Mouse (Mus musculus): ENCODE results near the gene Lrp5. TPM values are rescaled to one million over a fixed set of nuclear protein-coding genes. Genes with fewer than 3 reads are reported as not detected.

The Lrp5 gene
- polyA plus RNA-seq, 1 experiment from 2014 or later: 7.9 TPM

DNA sequence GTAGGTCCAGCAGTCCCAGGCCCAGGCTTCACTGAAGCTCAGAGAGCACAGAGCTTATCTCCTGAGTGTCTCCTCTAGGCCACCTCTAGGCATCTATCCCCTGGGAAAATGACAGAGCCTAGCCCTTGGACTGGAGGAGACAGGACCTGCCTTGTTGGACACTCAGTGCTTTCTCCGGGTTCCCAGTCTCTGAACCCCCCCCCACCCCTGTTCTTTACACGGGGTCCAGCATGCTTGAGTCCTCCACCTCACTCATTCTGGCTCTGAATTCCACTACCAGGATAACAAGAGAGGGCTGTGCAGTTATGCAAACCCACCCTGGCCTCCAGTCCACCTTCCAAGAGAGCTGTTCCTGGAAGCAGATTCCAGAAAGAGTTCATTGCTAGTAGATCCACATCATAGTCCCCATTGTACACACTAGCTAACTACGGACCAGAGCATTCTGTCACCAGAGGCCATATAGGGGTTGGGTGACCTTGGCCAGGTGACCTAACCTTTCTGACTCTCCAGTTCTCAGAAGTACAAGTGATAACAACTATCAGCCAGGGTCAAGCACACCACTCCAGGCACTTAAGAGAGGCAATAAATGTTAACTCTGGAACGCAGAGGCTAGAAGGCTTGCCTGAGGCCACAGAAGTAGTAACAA, 109.0 kb downstream of the Lrp5 start:
- H3K27me3 ChIP-seq (replicated peaks; ENCODE audit: control insufficient read depth, insufficient read depth, low read length): no peaks in the 10 kb centered on the region
- ATAC-seq (replicated peaks; ENCODE audit: low FRiP score, low TSS enrichment, low read depth): no peak
- H3K9ac ChIP-seq (ENCODE audit: low read length): no peak overlapping the region
- no peak overlapping the region for H3K4me3 ChIP-seq (ENCODE audit: low read depth, low read length)
- no peak overlapping the region for H3K4me2 ChIP-seq (ENCODE audit: low read length)
- H3K27ac ChIP-seq (ENCODE audit: low read depth): no peak overlapping the region
- H3K4me1 ChIP-seq (replicated peaks; ENCODE audit: control insufficient read depth, insufficient read depth, low read length): peaks cover 13% of the 10 kb centered on the region
- 70% methylated on average over 4 of the region's 4 CpGs for WGBS
- H3K36me3 ChIP-seq (ENCODE audit: control insufficient read depth, insufficient read depth, low read length): no peaks in the 10 kb centered on the region; the same call in 1 of the 2 replicates
- H3K9me3 ChIP-seq (ENCODE audit: control insufficient read depth, low read length): no peaks in the 10 kb centered on the region
- no peak for DNase-seq (ENCODE audit: low spot score)

DNA sequence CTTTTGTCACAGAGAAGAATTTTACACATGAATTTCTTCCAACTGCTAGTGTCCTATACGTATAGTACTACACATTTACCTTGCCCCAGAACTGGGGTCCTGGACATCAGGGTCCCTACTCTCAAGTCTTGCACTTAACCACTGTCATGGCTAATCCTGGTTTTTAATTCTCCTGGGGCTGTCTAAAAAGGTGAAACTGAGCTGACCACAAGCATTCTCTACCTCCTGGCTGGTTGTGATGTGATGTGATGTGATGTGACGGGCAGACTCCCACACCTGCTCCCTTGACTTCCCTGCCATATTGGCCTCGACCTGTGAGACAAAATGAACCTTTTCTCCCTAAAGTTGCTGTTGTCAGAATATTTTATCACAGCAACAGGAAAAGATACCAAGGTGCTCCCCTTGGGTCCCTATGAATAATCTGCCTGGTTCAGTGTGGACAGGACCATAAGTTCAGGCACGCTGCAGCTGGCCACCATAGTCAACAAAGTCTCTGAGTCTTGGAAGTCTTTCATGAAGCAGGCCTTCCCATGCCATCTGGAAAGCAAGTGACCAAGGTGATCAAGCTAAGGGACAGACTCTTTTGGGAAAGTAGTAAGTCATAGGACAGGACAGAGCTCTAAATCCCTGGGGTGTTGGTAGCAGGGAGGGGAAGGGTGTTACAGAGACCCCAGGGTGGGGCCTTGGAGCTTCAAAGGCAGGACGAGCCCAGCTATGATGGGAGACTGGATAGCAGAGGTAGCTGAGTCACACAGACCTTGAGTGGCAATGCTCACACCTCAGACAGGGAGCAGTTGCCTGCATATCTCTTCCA, 109.7 kb downstream of the Lrp5 start:
- no peaks in the 10 kb centered on the region for H3K27me3 ChIP-seq (replicated peaks; ENCODE audit: control insufficient read depth, insufficient read depth, low read length)
- WGBS: 74% methylated on average over 5 of the region's 5 CpGs
- ATAC-seq (replicated peaks; ENCODE audit: low FRiP score, low TSS enrichment, low read depth): peak; percentile 3; the same call in 1 of the 2 replicates
- peak overlapping the region; percentile 87 for H3K4me3 ChIP-seq (ENCODE audit: low read depth, low read length)
- H3K4me2 ChIP-seq (ENCODE audit: low read length): peak overlapping the region; percentile 49
- H3K36me3 ChIP-seq (ENCODE audit: control insufficient read depth, insufficient read depth, low read length): no peaks in the 10 kb centered on the region; the same call in 1 of the 2 replicates
- peaks cover 13% of the 10 kb centered on the region for H3K4me1 ChIP-seq (replicated peaks; ENCODE audit: control insufficient read depth, insufficient read depth, low read length)
- no peaks in the 10 kb centered on the region for H3K9me3 ChIP-seq (ENCODE audit: control insufficient read depth, low read length)
- 0 out of 2 replicates have a peak overlapping the region, but pooled peaks have one; percentile 11 for H3K9ac ChIP-seq (ENCODE audit: low read length)
- no peak for DNase-seq (ENCODE audit: low spot score)
- H3K27ac ChIP-seq (ENCODE audit: low read depth): peak overlapping the region; percentile 92

DNA sequence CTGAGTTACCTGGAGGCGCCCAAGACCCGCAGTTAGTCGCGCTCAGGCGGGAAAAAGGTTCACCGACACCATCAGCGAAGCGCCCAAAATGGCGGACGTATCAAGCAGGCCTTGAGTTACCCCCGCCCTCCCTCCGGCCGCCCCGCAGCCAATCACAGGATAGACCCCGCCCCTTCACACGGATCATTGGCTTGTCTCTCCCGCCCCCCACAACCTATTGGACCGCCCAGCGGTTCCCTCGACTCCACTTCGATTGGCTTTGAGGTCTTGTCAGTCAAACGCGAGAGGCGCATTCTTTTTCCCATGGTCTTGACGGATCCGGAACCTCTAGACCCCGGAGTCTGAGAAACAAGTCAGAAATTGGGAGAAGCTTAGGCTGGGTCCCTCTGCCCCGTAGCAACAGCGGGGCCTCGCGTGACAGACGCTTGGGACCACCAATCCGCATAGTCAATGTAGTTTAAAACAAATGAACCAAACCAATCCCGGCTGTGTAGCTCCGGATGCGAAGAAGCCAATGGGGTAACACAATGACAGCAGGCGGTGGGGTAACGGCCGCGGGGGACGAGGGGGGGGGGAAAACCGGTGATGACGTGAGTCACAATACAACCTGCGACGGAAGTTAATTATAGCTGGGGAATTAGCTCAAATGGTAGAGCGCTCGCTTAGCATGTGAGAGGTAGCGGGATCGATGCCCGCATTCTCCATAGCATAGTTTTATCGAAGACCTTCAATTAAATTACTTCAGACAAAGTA, 110.6 kb downstream of the Lrp5 start, which contains the start of gene Ppp6r3:
TSS of gene Ppp6r3 (minus strand) at position 118 of the 753 bp plus-strand sequence.
- peak; percentile 96 for ATAC-seq (replicated peaks; ENCODE audit: low FRiP score, low TSS enrichment, low read depth)
- WGBS: under 1% methylated on average over 47 of the region's 51 CpGs
- Histone ChIP-seq H3K4me2 (ENCODE audit: low read length) (peak within 1 kb of the TSS; percentile 78), H3K4me3 (ENCODE audit: low read depth, low read length) (peak within 1 kb of the TSS; percentile 87), H3K36me3 (ENCODE audit: control insufficient read depth, insufficient read depth, low read length) (no peaks in the 10 kb centered on the region; the same call in 1 of the 2 replicates), H3K27me3 (replicated peaks; ENCODE audit: control insufficient read depth, insufficient read depth, low read length) (no peaks in the 10 kb centered on the region), H3K9ac (ENCODE audit: low read length) (peak within 1 kb of the TSS; percentile 71), H3K27ac (ENCODE audit: low read depth) (peak within 1 kb of the TSS; percentile 92), H3K4me1 (replicated peaks; ENCODE audit: control insufficient read depth, insufficient read depth, low read length) (peaks cover 13% of the 10 kb centered on the region), H3K9me3 (ENCODE audit: control insufficient read depth, low read length) (no peaks in the 10 kb centered on the region)
- peak; percentile 98 for DNase-seq (ENCODE audit: low spot score)

DNA sequence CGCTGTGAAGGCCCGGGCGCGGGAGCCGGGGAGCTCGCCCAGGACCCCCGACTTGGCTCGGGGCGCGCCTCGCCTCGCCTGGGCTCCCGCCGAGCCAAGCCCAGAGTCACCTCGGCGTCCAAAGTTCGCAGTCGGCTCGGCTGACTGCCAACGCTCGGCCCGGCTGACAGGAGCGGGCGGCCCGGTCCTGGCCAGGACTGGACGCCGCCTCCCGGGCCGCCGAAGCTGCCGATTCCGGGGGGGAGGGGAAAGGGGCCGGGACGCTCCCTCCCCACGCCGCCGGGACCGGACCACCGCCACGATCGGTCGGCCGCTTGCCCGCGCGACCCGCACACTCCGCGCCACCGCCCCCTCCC, 111.1 kb downstream of the Lrp5 start:
- H3K36me3 ChIP-seq (ENCODE audit: control insufficient read depth, insufficient read depth, low read length): no peaks in the 10 kb centered on the region; the same call in 1 of the 2 replicates
- peaks cover 13% of the 10 kb centered on the region for H3K4me1 ChIP-seq (replicated peaks; ENCODE audit: control insufficient read depth, insufficient read depth, low read length)
- no peaks in the 10 kb centered on the region for H3K9me3 ChIP-seq (ENCODE audit: control insufficient read depth, low read length)
- under 1% methylated on average over 46 of the region's 50 CpGs for WGBS
- peak overlapping the region; percentile 92 for H3K27ac ChIP-seq (ENCODE audit: low read depth)
- H3K27me3 ChIP-seq (replicated peaks; ENCODE audit: control insufficient read depth, insufficient read depth, low read length): no peaks in the 10 kb centered on the region
- H3K4me3 ChIP-seq (ENCODE audit: low read depth, low read length): peak overlapping the region; percentile 87
- ATAC-seq (replicated peaks; ENCODE audit: low FRiP score, low TSS enrichment, low read depth): peak; percentile 45
- peak overlapping the region; percentile 71 for H3K9ac ChIP-seq (ENCODE audit: low read length)
- peak overlapping the region; percentile 78 for H3K4me2 ChIP-seq (ENCODE audit: low read length)
- DNase-seq (ENCODE audit: low spot score): no peak

DNA sequence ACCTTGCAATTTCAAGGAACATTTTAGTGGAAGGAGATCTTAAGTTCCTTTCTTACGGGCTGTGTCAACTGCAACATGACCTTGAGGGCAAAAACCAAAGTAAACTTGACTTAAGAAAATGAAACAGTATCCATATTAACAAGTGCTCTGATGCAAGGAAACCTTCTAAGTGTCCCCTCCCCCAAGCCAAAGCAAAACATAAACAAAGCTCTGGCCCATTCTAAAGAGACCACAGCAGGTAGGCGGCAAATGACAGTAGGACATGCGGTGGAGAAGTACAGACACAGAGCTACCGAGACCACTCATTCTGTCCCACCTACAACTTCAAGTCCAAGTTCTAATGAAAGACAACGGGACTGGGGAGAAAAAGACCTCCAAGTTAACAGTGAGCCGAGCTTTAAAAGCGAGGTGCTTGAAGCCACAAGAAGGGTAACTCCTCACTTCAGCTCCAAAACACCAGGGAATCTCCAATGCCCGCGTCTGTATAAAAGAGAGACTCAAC, 111.7 kb downstream of the Lrp5 start:
- no peaks in the 10 kb centered on the region for H3K27me3 ChIP-seq (replicated peaks; ENCODE audit: control insufficient read depth, insufficient read depth, low read length)
- H3K4me1 ChIP-seq (replicated peaks; ENCODE audit: control insufficient read depth, insufficient read depth, low read length): peaks cover 13% of the 10 kb centered on the region
- peak overlapping the region; percentile 87 for H3K4me3 ChIP-seq (ENCODE audit: low read depth, low read length)
- no peak for ATAC-seq (replicated peaks; ENCODE audit: low FRiP score, low TSS enrichment, low read depth)
- no peaks in the 10 kb centered on the region; the same call in 1 of the 2 replicates for H3K36me3 ChIP-seq (ENCODE audit: control insufficient read depth, insufficient read depth, low read length)
- H3K4me2 ChIP-seq (ENCODE audit: low read length): peak overlapping the region; percentile 78
- H3K27ac ChIP-seq (ENCODE audit: low read depth): peak overlapping the region; percentile 92
- H3K9ac ChIP-seq (ENCODE audit: low read length): peak overlapping the region; percentile 71
- no peaks in the 10 kb centered on the region for H3K9me3 ChIP-seq (ENCODE audit: control insufficient read depth, low read length)
- no peak for DNase-seq (ENCODE audit: low spot score)
- 0% methylated on average over 9 of the region's 9 CpGs for WGBS

DNA sequence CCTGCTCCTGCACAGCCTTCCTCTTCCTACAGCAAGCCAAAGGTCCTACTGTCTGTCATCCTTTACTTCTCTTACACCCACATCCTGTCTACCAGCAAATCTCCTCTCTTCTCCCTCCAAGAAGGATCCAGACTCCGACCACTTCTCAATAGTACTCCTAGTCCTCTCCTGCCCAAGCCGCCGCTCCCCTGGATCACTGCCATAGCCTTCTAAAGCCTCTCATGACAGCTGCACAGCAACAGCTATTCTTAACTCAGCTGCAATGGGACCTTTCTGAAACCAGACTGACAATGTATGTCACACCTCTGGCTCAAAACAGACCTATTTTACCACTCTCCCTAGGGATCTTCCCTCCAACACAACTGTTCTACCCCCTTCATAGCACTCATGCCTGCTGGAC, 122.1 kb downstream of the Lrp5 start:
- H3K27me3 ChIP-seq (replicated peaks; ENCODE audit: control insufficient read depth, insufficient read depth, low read length): no peaks in the 10 kb centered on the region
- no peak overlapping the region for H3K4me3 ChIP-seq (ENCODE audit: low read depth, low read length)
- H3K36me3 ChIP-seq (ENCODE audit: control insufficient read depth, insufficient read depth, low read length): no peaks in the 10 kb centered on the region; the same call in 1 of the 2 replicates
- ATAC-seq (replicated peaks; ENCODE audit: low FRiP score, low TSS enrichment, low read depth): no peak
- no peak overlapping the region for H3K27ac ChIP-seq (ENCODE audit: low read depth)
- 93% methylated on average over 3 of the region's 3 CpGs for whole genome bisulfite sequencing
- H3K9ac ChIP-seq (ENCODE audit: low read length): no peak overlapping the region
- no peak for DNase-seq (ENCODE audit: low spot score)
- H3K4me2 ChIP-seq (ENCODE audit: low read length): no peak overlapping the region
- no peaks in the 10 kb centered on the region for H3K9me3 ChIP-seq (ENCODE audit: control insufficient read depth, low read length)
- no peaks in the 10 kb centered on the region; the same call in 1 of the 2 replicates for H3K4me1 ChIP-seq (replicated peaks; ENCODE audit: control insufficient read depth, insufficient read depth, low read length)

DNA sequence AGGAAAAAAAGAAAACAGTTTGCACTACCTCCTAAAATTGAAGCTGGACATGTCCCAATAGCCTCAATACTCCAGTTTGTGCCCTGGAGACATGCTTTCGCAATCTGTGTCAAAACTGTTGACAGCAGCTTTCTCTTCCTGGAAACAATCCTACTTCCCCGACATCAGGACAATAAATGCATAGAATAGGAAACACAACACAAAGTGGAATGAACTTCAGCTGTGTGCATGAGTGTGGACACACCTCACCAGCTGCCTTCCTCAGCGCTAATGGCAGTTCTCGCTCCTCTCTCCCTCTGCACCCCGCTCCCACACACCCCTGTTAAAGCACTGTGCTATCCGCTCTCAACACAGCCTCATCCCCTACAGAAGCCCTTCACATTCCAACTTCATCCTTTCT, 123.6 kb downstream of the Lrp5 start:
- no peak overlapping the region for H3K4me2 ChIP-seq (ENCODE audit: low read length)
- H3K27ac ChIP-seq (ENCODE audit: low read depth): no peak overlapping the region
- H3K4me3 ChIP-seq (ENCODE audit: low read depth, low read length): no peak overlapping the region
- no peaks in the 10 kb centered on the region for H3K27me3 ChIP-seq (replicated peaks; ENCODE audit: control insufficient read depth, insufficient read depth, low read length)
- no peak for ATAC-seq (replicated peaks; ENCODE audit: low FRiP score, low TSS enrichment, low read depth)
- no peaks in the 10 kb centered on the region; the same call in 1 of the 2 replicates for H3K36me3 ChIP-seq (ENCODE audit: control insufficient read depth, insufficient read depth, low read length)
- H3K9me3 ChIP-seq (ENCODE audit: control insufficient read depth, low read length): 0 out of 2 replicates have a peak, but pooled peaks cover 4% of the 10 kb centered on the region
- no peak for DNase-seq (ENCODE audit: low spot score)
- WGBS: 91% methylated on average over 6 of the region's 6 CpGs
- no peak overlapping the region for H3K9ac ChIP-seq (ENCODE audit: low read length)
- H3K4me1 ChIP-seq (replicated peaks; ENCODE audit: control insufficient read depth, insufficient read depth, low read length): no peaks in the 10 kb centered on the region; the same call in 1 of the 2 replicates

DNA sequence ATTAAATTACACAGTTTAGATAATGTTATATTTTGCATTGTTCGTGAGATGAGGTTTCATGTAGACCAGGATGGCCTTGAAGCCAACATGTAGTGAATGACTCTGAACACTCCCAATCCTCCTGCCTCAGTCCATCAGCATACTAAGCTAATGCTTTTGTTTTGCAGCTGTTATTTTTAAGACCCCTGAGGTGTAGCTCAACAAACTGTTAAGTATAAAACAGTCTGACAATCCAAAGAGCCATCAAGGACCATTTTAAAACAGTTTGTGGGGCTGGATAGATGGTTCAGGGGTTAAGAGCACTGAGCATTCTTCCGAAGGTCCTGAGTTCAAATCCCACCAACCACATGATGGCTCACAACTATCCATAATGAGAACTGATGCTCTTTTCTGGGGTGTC, 124.1 kb downstream of the Lrp5 start:
- Histone ChIP-seq H3K4me1 (replicated peaks; ENCODE audit: control insufficient read depth, insufficient read depth, low read length) (no peaks in the 10 kb centered on the region; the same call in 1 of the 2 replicates), H3K36me3 (ENCODE audit: control insufficient read depth, insufficient read depth, low read length) (no peaks in the 10 kb centered on the region; the same call in 1 of the 2 replicates), H3K4me3 (ENCODE audit: low read depth, low read length) (no peak overlapping the region), H3K9me3 (ENCODE audit: control insufficient read depth, low read length) (0 out of 2 replicates have a peak, but pooled peaks cover 4% of the 10 kb centered on the region), H3K4me2 (ENCODE audit: low read length) (no peak overlapping the region), H3K9ac (ENCODE audit: low read length) (no peak overlapping the region), H3K27ac (ENCODE audit: low read depth) (no peak overlapping the region), H3K27me3 (replicated peaks; ENCODE audit: control insufficient read depth, insufficient read depth, low read length) (no peaks in the 10 kb centered on the region)
- WGBS: 99% methylated on average over 2 of the region's 2 CpGs
- no peak for DNase-seq (ENCODE audit: low spot score)
- no peak for ATAC-seq (replicated peaks; ENCODE audit: low FRiP score, low TSS enrichment, low read depth)

All from intestine, embryonic 14.5 days (tissue).